Mouse (Mus musculus) hindbrain, embryonic 10.5 days (tissue): ENCODE results near the gene Aldh4a1. TPM values are rescaled to one million over a fixed set of nuclear protein-coding genes. Genes with fewer than 3 reads are reported as not detected.
A peak's percentile ranks its signal among the peaks of the same experiment; 100 is the strongest.

ENCODE experiments used
- DNase-seq: peaks from one replicate; pipeline ENCODE4 v3.0.0-alpha.2; 2017; ENCODE audit warnings: low spot score
- H3K27ac ChIP-seq: fragments of 300-500 bp; sonication (generic); 2 replicates; pipeline ENCODE4 v1.5.1; 2016; ENCODE audit warnings: mild to moderate bottlenecking, moderate library complexity
- H3K27me3 ChIP-seq: fragments of 300-500 bp; sonication (generic); 2 replicates; pipeline ENCODE4 v1.6.1; 2016; ENCODE audit warnings: mild to moderate bottlenecking; ENCODE audit not compliant: poor library complexity, insufficient read depth, severe bottlenecking
- H3K36me3 ChIP-seq: fragments of 300-500 bp; sonication (generic); 2 replicates; pipeline ENCODE4 v1.6.1; 2016; ENCODE audit warnings: mild to moderate bottlenecking, moderate library complexity
- H3K4me1 ChIP-seq: fragments of 300-500 bp; sonication (generic); replicated peaks from 2 replicates; pipeline ENCODE4 v1.6.1; 2016; ENCODE audit warnings: mild to moderate bottlenecking
- H3K4me3 ChIP-seq: fragments of 300-500 bp; sonication (generic); 2 replicates; pipeline ENCODE4 v1.5.1; 2016; ENCODE audit warnings: mild to moderate bottlenecking, moderate library complexity
- H3K9me3 ChIP-seq: fragments of 300-500 bp; sonication (generic); 2 replicates; pipeline ENCODE4 v1.6.1; 2016; ENCODE audit warnings: mild to moderate bottlenecking, moderate library complexity
- WGBS: fragments of 180-500 bp; shearing (Covaris S2); methylation state at CpG from one replicate; pipeline ENCODE4 v1.1.7; 2016; 5-methylcytosine and 5-hydroxymethylcytosine counted together
- polyA plus RNA-seq: library from polyadenylated mRNA; unstranded; fragments of >200 nt; fragmentation: Nextera tagmentation; extraction: Ambion mirVana; gene quantifications from 2 replicates; pipeline ENCODE4 v1.2.1, GENCODE M21; 2016

Aldh4a1 gene
- polyA plus RNA-seq, 1 experiment from 2014 or later: 22.5 TPM

DNA sequence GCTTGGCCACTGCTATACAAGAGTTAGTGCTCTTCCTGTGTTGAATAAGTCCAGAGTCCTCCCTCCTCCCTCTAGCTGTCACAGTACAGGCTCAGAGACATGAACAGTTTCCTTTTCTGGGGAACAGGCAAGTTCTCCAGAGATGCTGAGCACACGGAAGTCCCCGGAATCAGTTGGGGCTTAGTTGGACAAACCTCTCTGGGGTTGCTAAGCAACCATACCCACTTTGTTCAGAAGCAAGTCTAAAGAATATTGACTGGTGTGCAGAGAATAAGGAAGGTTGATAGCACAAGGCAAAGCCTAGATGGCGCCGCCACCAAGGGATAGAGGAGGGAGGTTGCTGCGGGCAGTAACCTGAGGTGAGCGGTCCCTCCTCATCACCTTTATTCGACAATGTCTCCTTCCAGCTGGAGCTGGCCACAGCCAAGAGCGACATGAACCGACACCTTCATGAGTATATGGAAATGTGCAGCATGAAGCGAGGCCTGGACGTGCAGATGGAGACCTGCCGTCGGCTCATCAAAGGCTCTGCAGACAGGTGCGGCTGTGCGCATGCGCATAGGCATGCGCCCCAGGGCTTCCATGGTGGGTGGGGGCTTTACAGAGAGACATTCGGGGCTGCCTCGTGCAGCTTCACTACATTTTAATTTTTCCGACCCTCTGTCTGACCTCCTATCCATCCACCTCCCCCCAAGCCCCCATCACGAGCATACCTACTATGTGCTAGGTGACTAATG is 8.0 kb upstream of the Aldh4a1 start:
- Histone ChIP-seq H3K36me3 (peaks cover 41% of the 10 kb centered on the region), H3K27me3 (no peaks in the 10 kb centered on the region), H3K9me3 (peaks cover 11% of the 10 kb centered on the region), H3K27ac (no peak overlapping the region), H3K4me1 (peaks cover 42% of the 10 kb centered on the region), H3K4me3 (no peak overlapping the region)
- DNase-seq: no peak
- 92% methylated on average over 21 of the region's 21 CpGs for WGBS

DNA sequence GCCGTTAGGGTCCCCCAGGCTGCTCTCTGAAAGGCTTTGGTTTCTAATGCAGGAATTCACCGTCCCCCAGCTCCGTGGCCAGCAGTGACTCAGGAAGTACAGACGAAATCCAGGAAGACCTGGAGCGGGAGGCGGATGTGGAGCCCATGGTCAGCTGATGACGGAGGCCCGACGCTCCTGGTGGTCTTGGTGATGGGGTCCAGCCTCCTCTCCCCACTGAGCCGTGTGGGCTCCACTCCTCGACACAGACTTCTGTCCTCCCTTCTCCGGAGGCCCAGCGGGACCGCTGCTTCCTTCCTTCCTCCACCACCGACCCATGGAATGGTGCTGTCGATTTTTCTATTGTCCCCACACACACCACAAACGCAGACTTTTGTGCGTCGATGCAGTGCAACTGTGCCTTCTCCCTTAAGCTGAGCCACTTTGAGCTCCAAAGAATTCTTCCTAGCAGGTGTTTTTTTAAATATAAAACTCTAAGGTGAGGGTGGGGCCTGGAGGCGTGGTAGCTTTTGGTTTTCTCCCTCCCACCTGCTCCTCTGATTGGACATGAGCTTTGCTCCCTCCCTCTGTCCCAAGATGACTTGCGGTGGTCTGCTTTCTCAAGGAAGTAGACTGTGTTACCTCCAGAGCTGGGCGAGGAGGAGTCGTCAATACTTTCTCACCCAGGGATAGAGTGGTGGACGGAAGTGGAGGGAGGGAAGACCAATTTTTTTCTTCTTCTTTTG is 6.2 kb upstream of the Aldh4a1 start:
- H3K9me3 ChIP-seq: peaks cover 11% of the 10 kb centered on the region
- peaks cover 32% of the 10 kb centered on the region for H3K4me1 ChIP-seq
- peak overlapping the region; percentile 88 for H3K27ac ChIP-seq
- no peaks in the 10 kb centered on the region for H3K27me3 ChIP-seq
- H3K36me3 ChIP-seq: peaks cover 36% of the 10 kb centered on the region
- DNase-seq: peak; percentile 50
- 10% methylated on average over 24 of the region's 24 CpGs for WGBS
- H3K4me3 ChIP-seq: peak overlapping the region; percentile 58

DNA sequence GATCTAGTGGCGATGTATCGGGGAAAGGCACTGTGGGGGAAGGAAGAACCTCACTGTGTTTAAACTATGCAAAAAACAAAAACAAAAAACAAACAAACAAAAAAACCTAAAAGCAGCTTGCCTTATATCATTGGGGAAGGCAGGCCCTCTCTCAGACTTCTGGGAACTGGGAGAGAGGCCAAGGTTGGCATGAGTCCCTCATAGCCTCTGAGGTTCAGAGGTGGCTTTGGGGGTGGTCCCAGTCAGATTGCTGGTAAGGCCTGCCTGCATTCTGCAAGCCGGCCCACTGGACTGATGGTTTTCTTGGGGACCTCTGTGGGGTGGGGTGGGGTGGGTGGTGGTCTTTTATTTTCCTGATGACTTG is 5.7 kb upstream of the Aldh4a1 start:
- no peak for DNase-seq
- 59% methylated on average over 3 of the region's 3 CpGs for WGBS
- peaks cover 36% of the 10 kb centered on the region for H3K36me3 ChIP-seq
- peaks cover 32% of the 10 kb centered on the region for H3K4me1 ChIP-seq
- peak overlapping the region; percentile 58 for H3K4me3 ChIP-seq
- no peaks in the 10 kb centered on the region for H3K27me3 ChIP-seq
- H3K9me3 ChIP-seq: peaks cover 11% of the 10 kb centered on the region
- peak overlapping the region; percentile 88 for H3K27ac ChIP-seq

DNA sequence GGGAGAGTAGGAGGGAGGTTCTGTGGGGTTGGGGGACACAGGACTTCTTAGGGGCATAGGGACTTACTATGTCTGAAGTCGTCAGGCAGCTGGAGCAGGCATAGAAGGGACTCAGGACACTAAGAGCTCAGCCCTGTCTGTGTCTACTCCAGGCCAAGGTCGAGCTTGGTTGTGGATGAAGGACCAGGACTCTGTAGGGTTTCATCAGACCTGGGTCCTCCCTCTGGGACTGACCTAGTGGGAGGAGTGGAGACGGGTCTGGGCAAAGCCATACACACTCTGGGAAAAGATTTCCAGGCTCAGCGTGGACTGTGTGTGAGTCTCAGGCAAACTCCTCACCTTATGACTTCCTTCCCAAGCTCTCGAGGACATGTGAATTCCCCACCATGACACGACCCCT is 2.9 kb upstream of the Aldh4a1 start:
- peaks cover 2% of the 10 kb centered on the region; the same call in 1 of the 2 replicates for H3K27me3 ChIP-seq
- H3K9me3 ChIP-seq: no peaks in the 10 kb centered on the region
- no peak overlapping the region for H3K4me3 ChIP-seq
- peaks cover 54% of the 10 kb centered on the region for H3K4me1 ChIP-seq
- no peak for DNase-seq
- no peak overlapping the region for H3K27ac ChIP-seq
- 76% methylated on average over 6 of the region's 6 CpGs for WGBS
- peaks cover 13% of the 10 kb centered on the region for H3K36me3 ChIP-seq

DNA sequence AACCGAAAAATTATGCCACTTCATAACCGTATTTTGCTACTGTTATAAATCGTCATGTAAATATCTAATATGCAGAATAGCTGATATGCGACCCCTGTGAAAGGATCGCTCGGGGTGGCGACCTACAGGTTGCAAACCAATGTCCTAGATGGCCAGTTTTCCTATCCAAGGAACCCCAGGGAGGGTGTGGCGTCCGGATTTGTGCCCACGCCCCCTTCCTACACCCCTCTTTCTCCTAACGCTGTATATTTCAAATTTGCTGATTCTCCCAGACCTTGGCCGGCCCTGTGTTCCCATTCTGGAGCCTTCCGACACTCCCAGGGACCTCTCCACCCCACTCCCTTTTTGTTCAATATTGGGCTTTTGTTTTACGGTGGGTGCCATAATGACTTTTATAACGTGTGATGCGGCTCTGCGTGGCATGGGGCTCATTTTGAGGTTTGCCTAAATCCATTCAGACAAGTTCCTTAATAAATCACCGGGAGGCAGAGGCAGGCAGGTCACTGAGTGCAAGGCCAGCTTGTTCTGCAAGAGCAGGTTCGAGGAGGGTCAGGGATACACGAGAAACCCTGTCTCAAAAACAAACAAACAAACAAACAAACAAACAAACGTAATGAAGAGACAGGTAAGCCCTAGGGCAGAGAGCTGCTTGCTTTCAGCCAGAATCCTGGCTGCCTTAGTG is 909 bp downstream of the Aldh4a1 start:
- WGBS: 28% methylated on average over 21 of the region's 21 CpGs

DNA sequence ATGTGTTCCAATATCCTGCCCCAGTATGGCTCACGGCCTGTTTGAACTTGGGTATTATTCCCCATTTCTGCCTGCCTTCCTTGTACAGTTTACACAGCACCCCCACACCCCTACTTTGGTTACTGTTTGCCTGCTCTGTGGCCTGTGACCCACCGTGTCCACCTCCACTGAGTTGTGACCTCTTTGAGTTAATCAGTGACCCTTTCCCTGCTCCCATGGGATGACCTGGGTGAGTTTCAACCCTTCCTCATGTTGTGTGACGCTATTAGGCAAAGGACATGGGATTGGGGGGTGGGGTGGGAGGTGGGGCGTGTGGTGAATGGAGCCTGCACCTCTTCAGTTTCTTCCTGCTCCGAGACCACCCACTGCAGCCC is 1.4 kb downstream of the Aldh4a1 start:
- Histone ChIP-seq H3K9me3 (no peaks in the 10 kb centered on the region), H3K27me3 (peaks cover 2% of the 10 kb centered on the region; the same call in 1 of the 2 replicates), H3K4me1 (peaks cover 28% of the 10 kb centered on the region), H3K27ac (no peak overlapping the region), H3K4me3 (peak overlapping the region; percentile 73; the same call in 1 of the 2 replicates), H3K36me3 (peaks cover 10% of the 10 kb centered on the region; the same call in 1 of the 2 replicates)
- DNase-seq: no peak
- 65% methylated on average over 5 of the region's 5 CpGs for WGBS

More for the DNA sequence above, 909 bp downstream of the Aldh4a1 start:
- Histone ChIP-seq H3K27ac (peak overlapping the region; percentile 97), H3K4me3 (peak overlapping the region; percentile 73), H3K9me3 (no peaks in the 10 kb centered on the region), H3K4me1 (peaks cover 28% of the 10 kb centered on the region), H3K27me3 (peaks cover 2% of the 10 kb centered on the region; the same call in 1 of the 2 replicates), H3K36me3 (peaks cover 5% of the 10 kb centered on the region)
- DNase-seq: no peak

DNA sequence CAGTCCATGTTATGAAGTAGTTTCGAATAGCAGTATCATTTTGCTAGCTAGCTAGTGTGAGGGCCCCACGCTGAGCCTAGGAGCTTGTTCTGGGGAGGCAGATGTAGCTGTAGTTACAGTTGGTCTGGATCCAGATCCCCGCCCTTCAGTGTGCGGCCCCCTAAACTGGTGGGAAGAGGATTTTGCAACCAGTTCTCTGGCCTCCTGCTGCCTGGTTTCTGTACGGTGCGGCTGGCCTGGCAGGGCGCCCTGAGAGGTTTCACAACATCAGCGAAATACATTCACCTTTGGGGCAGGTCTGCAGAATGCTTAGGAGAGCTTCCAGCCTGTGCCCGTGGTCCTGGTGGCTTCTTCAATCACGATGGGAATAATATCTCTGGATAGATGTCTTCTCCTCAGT is 2.0 kb downstream of the Aldh4a1 start:
- no peaks in the 10 kb centered on the region for H3K9me3 ChIP-seq
- H3K4me3 ChIP-seq: no peak overlapping the region
- H3K4me1 ChIP-seq: peaks cover 28% of the 10 kb centered on the region
- DNase-seq: no peak
- H3K36me3 ChIP-seq: peaks cover 10% of the 10 kb centered on the region; the same call in 1 of the 2 replicates
- WGBS: 85% methylated on average over 10 of the region's 10 CpGs
- H3K27ac ChIP-seq: no peak overlapping the region
- peaks cover 2% of the 10 kb centered on the region; the same call in 1 of the 2 replicates for H3K27me3 ChIP-seq

DNA sequence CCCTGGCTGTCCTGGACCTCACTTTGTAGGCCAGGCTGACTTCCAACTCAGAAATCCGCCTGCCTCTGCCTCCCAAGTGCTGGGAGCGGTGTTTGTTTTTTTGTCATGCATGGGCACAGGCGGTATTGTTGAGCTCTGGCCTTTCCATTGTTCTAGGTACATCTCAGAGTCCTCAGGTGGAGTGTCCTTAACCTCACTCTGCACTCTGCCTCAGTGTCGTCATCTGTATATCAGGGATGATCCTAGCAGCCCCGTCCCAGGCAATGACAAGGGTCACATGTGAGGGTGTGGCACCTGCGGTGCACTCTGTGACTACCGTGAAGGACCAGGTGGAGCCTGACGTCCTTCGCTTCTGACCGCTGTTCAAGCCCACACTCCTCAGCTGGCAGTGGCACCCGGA is 4.7 kb downstream of the Aldh4a1 start:
- Histone ChIP-seq H3K27ac (no peak overlapping the region), H3K9me3 (no peaks in the 10 kb centered on the region), H3K4me3 (no peak overlapping the region), H3K4me1 (peaks cover 22% of the 10 kb centered on the region), H3K27me3 (peaks cover 2% of the 10 kb centered on the region; the same call in 1 of the 2 replicates), H3K36me3 (peaks cover 10% of the 10 kb centered on the region; the same call in 1 of the 2 replicates)
- DNase-seq: no peak
- 94% methylated on average over 11 of the region's 11 CpGs for WGBS

DNA sequence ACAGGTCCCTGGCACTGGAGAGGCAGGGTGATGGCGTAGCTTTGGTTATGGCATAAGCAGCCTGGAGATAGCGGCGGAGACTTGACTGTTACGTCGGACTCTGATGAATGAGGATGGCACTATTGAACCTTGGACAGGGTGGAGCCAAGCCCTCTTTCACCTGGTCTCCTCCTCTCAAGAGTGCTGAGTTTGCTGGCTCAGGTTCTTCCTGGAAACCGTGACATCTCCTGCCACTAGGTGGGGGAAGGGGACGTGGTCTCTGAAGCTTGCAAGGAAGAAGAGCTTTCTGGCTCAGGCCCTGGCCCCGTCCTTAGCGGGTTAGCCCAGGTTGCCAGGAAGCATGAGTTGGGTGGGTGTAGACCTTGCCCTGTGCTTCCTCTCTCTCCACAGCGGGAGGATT is 7.5 kb downstream of the Aldh4a1 start:
- Histone ChIP-seq H3K4me3 (no peak overlapping the region), H3K27me3 (no peaks in the 10 kb centered on the region), H3K27ac (no peak overlapping the region), H3K4me1 (no peaks in the 10 kb centered on the region), H3K36me3 (peaks cover 10% of the 10 kb centered on the region; the same call in 1 of the 2 replicates), H3K9me3 (no peaks in the 10 kb centered on the region)
- WGBS: 72% methylated on average over 10 of the region's 10 CpGs
- DNase-seq: no peak

DNA sequence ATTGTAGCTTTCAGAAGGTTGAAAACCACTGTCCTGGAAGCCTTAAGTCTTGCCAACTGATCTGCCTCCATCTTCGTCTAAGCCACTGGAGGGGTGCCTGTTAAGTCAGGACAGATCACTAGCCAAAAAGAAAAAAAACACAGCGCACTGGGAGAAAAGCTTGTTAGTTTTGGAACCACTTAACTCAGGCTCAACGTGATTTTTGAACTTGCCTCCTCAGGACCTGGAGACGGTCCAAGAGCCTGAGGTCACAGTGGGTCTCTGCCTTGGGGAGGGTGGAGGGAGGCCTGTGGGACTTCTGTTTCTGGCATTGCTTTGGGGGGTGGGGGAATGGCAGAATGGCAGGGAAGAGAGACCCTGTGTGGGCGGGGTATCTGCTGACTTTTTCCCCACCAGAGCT is 8.5 kb downstream of the Aldh4a1 start:
- Histone ChIP-seq H3K36me3 (peaks cover 17% of the 10 kb centered on the region; the same call in 1 of the 2 replicates), H3K4me3 (no peak overlapping the region), H3K4me1 (no peaks in the 10 kb centered on the region), H3K27ac (no peak overlapping the region), H3K27me3 (no peaks in the 10 kb centered on the region), H3K9me3 (no peaks in the 10 kb centered on the region)
- DNase-seq: no peak
- 82% methylated on average over 5 of the region's 5 CpGs for whole genome bisulfite sequencing

DNA sequence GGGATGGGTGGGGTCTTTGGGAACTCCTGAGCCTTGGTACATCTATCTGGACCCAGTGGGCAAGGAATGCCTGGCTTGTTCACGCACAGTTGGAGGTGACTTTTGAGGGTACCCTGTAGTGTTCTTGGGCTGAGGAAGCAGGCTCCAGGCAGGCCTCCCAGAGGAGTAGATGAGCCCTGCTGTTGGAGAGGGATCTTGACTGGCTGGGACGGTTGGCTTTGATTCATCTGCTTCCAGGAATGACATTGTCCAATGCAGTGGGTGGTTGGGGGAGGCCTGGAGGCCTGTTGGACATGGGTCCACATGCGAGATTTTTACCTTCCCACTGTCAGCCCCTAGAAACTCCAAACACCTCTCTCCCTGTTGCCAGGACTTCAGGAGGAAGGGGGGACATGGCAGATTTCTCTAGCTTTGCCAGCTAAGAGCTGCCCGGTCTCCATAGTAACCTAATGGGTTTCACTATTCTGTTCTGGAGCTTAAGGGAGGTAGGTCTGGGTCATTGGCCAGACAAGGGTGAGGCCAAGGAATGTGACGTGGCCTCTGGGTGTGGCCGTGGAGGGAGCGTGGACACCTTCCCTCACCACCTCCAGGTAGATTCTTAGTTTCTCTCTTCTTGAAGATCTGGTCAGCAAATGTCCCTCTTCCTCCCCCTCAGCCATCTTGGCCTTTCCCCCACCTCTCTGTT is 9.0 kb downstream of the Aldh4a1 start:
- peaks cover 17% of the 10 kb centered on the region; the same call in 1 of the 2 replicates for H3K36me3 ChIP-seq
- no peaks in the 10 kb centered on the region for H3K27me3 ChIP-seq
- H3K9me3 ChIP-seq: no peaks in the 10 kb centered on the region
- H3K27ac ChIP-seq: no peak overlapping the region
- no peak for DNase-seq
- no peaks in the 10 kb centered on the region for H3K4me1 ChIP-seq
- no peak overlapping the region for H3K4me3 ChIP-seq
- 89% methylated on average over 7 of the region's 7 CpGs for WGBS

DNA sequence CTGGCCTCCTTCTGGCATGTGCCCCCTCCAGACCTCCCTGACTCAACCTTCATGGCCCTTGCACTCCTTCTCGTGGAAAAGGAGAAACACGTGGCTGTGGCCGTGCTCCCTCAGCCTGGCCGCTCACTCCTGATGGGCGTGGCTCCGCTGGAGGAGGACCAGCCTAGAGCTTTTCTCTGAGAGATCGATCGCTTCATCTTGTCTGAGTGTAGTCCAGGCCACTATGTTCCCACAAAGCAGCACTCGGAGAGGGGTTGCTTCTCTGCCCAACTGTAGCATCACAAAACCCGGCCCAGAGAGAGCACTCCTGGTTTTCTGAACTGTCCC is 9.6 kb downstream of the Aldh4a1 start:
- no peak for DNase-seq
- Histone ChIP-seq H3K36me3 (peaks cover 21% of the 10 kb centered on the region), H3K4me1 (no peaks in the 10 kb centered on the region), H3K27ac (no peak overlapping the region), H3K27me3 (no peaks in the 10 kb centered on the region), H3K4me3 (no peak overlapping the region), H3K9me3 (no peaks in the 10 kb centered on the region)
- WGBS: 88% methylated on average over 10 of the region's 10 CpGs
